Mouse (Mus musculus) lung, postnatal 0 days (tissue): ENCODE data around the gene Prss8.

Experiments
- CTCF ChIP-seq: IDR thresholded peaks from 2 replicates; pipeline ENCODE4 v1.5.1; 2016; ENCODE audit warnings: antibody characterized with exemption, mild to moderate bottlenecking
- EP300 ChIP-seq: IDR thresholded peaks from 2 replicates; pipeline ENCODE4 v1.6.1; 2016; ENCODE audit warnings: antibody characterized with exemption, mild to moderate bottlenecking, control low read depth

DNA sequence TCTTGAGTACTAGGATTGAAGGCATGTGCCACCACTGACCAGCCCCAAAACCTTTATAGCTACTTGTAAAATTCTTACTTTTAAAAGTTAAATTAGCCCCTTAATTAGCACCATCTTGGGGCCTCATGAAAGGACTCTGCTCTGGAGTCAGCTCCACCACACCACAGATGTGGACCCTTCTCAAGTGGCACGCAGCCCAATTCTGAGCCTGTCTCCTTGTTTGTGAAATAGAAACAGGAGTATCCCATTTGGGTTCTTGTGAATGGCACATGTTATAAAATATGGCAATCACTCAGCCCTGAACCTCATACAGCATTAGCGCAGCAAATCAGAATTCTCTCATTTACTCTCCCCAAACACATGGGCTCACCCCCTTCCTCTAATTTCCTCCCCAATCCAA is 49.0 kb upstream of the Prss8 start:
- TF ChIP-seq CTCF: no peak
- TF ChIP-seq EP300: no peak
